Mouse (Mus musculus) CH12.LX (cell line): Measurements from ENCODE around the gene Nefh. TPM values are rescaled to one million over a fixed set of nuclear protein-coding genes. Genes with fewer than 3 reads are reported as not detected.

Source experiments
- DNase-seq: peaks from one replicate; pipeline ENCODE4 v3.0.0-alpha.2; 2013; ENCODE audit errors: extremely low read depth
- H3K27ac ChIP-seq: 2 replicates; pipeline ENCODE4 v1.5.1; 2012; ENCODE audit warnings: low read depth, mild to moderate bottlenecking, control low read depth, moderate library complexity; ENCODE audit not compliant: insufficient read depth
- H3K27me3 ChIP-seq: replicated peaks from 2 replicates; pipeline ENCODE3; 2012; ENCODE audit warnings: inconsistent platforms
- H3K36me3 ChIP-seq, 2 experiments: replicated peaks in 1 of 2; 2 replicates each; pipeline versions ENCODE3 to v1.6.1; 2012; ENCODE audit warnings: inconsistent platforms in 1 of 2, low read length in 1 of 2, mild to moderate bottlenecking in 1 of 2, mixed read lengths in 1 of 2, moderate library complexity in 1 of 2; ENCODE audit not compliant: control insufficient read depth in 1 of 2, insufficient read depth in 1 of 2
- H3K4me1 ChIP-seq, 2 experiments: 2 replicates each; pipeline ENCODE4 v1.6.1; 2012; ENCODE audit warnings: inconsistent platforms in 1 of 2, moderate library complexity in 1 of 2; ENCODE audit not compliant: insufficient read depth in 2 of 2, control insufficient read depth in 1 of 2
- H3K4me2 ChIP-seq: 2 replicates; pipeline ENCODE4 v1.6.1; 2012; ENCODE audit warnings: low read depth, mild to moderate bottlenecking, control low read depth; ENCODE audit not compliant: poor library complexity, insufficient read depth, severe bottlenecking
- H3K4me3 ChIP-seq, 3 experiments: fragments of 150-350 bp in 1 of 3; sonication (generic) in 1 of 3; replicated peaks in 1 of 3; 2 replicates each; pipeline versions ENCODE3 to v1.5.1; 2011 to 2012; ENCODE audit warnings: low read depth in 2 of 3, low read length in 2 of 3, mild to moderate bottlenecking in 2 of 3, moderate library complexity in 2 of 3, control low read depth in 1 of 3, improper control_type of control experiment in 1 of 3, inconsistent platforms in 1 of 3, mixed read lengths in 1 of 3; ENCODE audit not compliant: poor library complexity in 1 of 3
- H3K79me2 ChIP-seq: replicated peaks from 2 replicates; pipeline ENCODE4 v1.6.1; 2012; ENCODE audit warnings: mild to moderate bottlenecking, moderate library complexity; ENCODE audit not compliant: control insufficient read depth, poor library complexity, insufficient read depth, severe bottlenecking; ENCODE audit errors: extremely low read depth
- H3K9ac ChIP-seq: 2 replicates; pipeline ENCODE4 v1.6.1; 2012; ENCODE audit warnings: low read depth, mild to moderate bottlenecking, control low read depth, moderate library complexity; ENCODE audit not compliant: insufficient read depth
- H3K9me3 ChIP-seq: replicated peaks from 2 replicates; pipeline ENCODE3; 2012; ENCODE audit warnings: low read length, inconsistent platforms, mixed read lengths
- BHLHE40 ChIP-seq: IDR thresholded peaks from 2 replicates; pipeline ENCODE4 v1.6.1; 2011; ENCODE audit warnings: mild to moderate bottlenecking, low read depth, low read length, improper control_type of control experiment
- CHD1 ChIP-seq: IDR thresholded peaks from 2 replicates; pipeline ENCODE4 v1.6.1; 2012; ENCODE audit warnings: low read depth, low read length, improper control_type of control experiment, inconsistent platforms
- CHD2 ChIP-seq: IDR thresholded peaks from 2 replicates; pipeline ENCODE4 v1.6.1; 2011; ENCODE audit warnings: low read length, improper control_type of control experiment
- CTCF ChIP-seq, 2 experiments: IDR thresholded peaks in 1 of 2; conservative IDR thresholded peaks in 1 of 2; 2 replicates each; pipeline ENCODE4 v1.5.1; 2011 to 2012; ENCODE audit warnings: low read depth in 2 of 2, low read length in 2 of 2, improper control_type of control experiment in 1 of 2, inconsistent platforms in 1 of 2, mild to moderate bottlenecking in 1 of 2, moderate library complexity in 1 of 2
- ELF1 ChIP-seq: IDR thresholded peaks from 2 replicates; pipeline ENCODE4 v1.6.1; 2014; ENCODE audit warnings: low read depth, mild to moderate bottlenecking, inconsistent platforms, low read length, improper control_type of control experiment
- EP300 ChIP-seq: IDR thresholded peaks from 2 replicates; pipeline ENCODE4 v1.6.1; 2011; ENCODE audit warnings: low read length, improper control_type of control experiment
- ETS1 ChIP-seq: conservative IDR thresholded peaks from 2 replicates; pipeline ENCODE4 v1.6.1; 2012; ENCODE audit warnings: low read depth, mild to moderate bottlenecking, inconsistent platforms, low read length, improper control_type of control experiment, moderate library complexity
- GABPA ChIP-seq: IDR thresholded peaks from 2 replicates; pipeline ENCODE4 v1.6.1; 2012; ENCODE audit warnings: low read depth, low read length, improper control_type of control experiment, inconsistent platforms; ENCODE audit not compliant: insufficient replicate concordance
- IRF4 ChIP-seq: IDR thresholded peaks from 2 replicates; pipeline ENCODE4 v1.6.1; 2014; ENCODE audit warnings: low read depth, mild to moderate bottlenecking, inconsistent platforms, low read length, improper control_type of control experiment
- JUND ChIP-seq: conservative IDR thresholded peaks from 2 replicates; pipeline ENCODE4 v1.6.1; 2011; ENCODE audit warnings: low read depth, low read length, improper control_type of control experiment
- KAT2A ChIP-seq: IDR thresholded peaks from 2 replicates; pipeline ENCODE4 v1.6.1; 2012; ENCODE audit warnings: low read length, improper control_type of control experiment, inconsistent platforms; ENCODE audit not compliant: insufficient replicate concordance
- MAX ChIP-seq: IDR thresholded peaks from 2 replicates; pipeline ENCODE4 v1.6.1; 2011; ENCODE audit warnings: low read length, improper control_type of control experiment
- MAZ ChIP-seq: IDR thresholded peaks from 2 replicates; pipeline ENCODE4 v1.6.1; 2012; ENCODE audit warnings: low read depth, mild to moderate bottlenecking, inconsistent platforms, low read length, improper control_type of control experiment, moderate library complexity
- MYC ChIP-seq: IDR thresholded peaks from 2 replicates; pipeline ENCODE4 v1.6.1; 2011; ENCODE audit warnings: low read depth, mild to moderate bottlenecking, improper control_type of control experiment, low read length
- NRF1 ChIP-seq: IDR thresholded peaks from 2 replicates; pipeline ENCODE4 v1.6.1; 2014; ENCODE audit warnings: low read depth, mild to moderate bottlenecking, inconsistent platforms, low read length, improper control_type of control experiment, moderate library complexity
- PAX5 ChIP-seq: IDR thresholded peaks from 2 replicates; pipeline ENCODE4 v1.6.1; 2012; ENCODE audit warnings: low read length, inconsistent platforms, mixed read lengths
- POLR2A ChIP-seq: IDR thresholded peaks from 2 replicates; pipeline ENCODE4 v1.6.1; 2011; ENCODE audit warnings: low read depth, mild to moderate bottlenecking, improper control_type of control experiment, low read length
- POLR2AphosphoS2 ChIP-seq: IDR thresholded peaks from 2 replicates; pipeline ENCODE4 v1.6.1; 2011; ENCODE audit warnings: low read depth, low read length, improper control_type of control experiment
- RAD21 ChIP-seq: IDR thresholded peaks from 2 replicates; pipeline ENCODE4 v1.6.1; 2011; ENCODE audit warnings: low read depth, mild to moderate bottlenecking, low read length, improper control_type of control experiment, moderate library complexity
- RCOR1 ChIP-seq: conservative IDR thresholded peaks from 2 replicates; pipeline ENCODE4 v1.6.1; 2012; ENCODE audit warnings: low read depth, mild to moderate bottlenecking, inconsistent platforms, low read length, improper control_type of control experiment
- SIN3A ChIP-seq: IDR thresholded peaks from 2 replicates; pipeline ENCODE4 v1.6.1; 2012; ENCODE audit warnings: low read length, improper control_type of control experiment, inconsistent platforms
- SMC3 ChIP-seq: IDR thresholded peaks from 2 replicates; pipeline ENCODE4 v1.6.1; 2011; ENCODE audit warnings: low read depth, low read length, improper control_type of control experiment
- TBP ChIP-seq: conservative IDR thresholded peaks from 2 replicates; pipeline ENCODE4 v1.6.1; 2011; ENCODE audit warnings: low read depth, low read length, improper control_type of control experiment
- UBTF ChIP-seq: IDR thresholded peaks from 2 replicates; pipeline ENCODE4 v1.6.1; 2012; ENCODE audit warnings: low read depth, mild to moderate bottlenecking, inconsistent platforms, low read length, improper control_type of control experiment, moderate library complexity
- USF1 ChIP-seq: IDR thresholded peaks from 2 replicates; pipeline ENCODE4 v1.6.1; 2014; ENCODE audit warnings: low read depth, mild to moderate bottlenecking, inconsistent platforms, low read length, improper control_type of control experiment
- USF2 ChIP-seq: conservative IDR thresholded peaks from 2 replicates; pipeline ENCODE4 v1.6.1; 2011; ENCODE audit warnings: low read depth, low read length, improper control_type of control experiment
- ZC3H11A ChIP-seq: IDR thresholded peaks from 2 replicates; pipeline ENCODE4 v1.6.1; 2012; ENCODE audit warnings: low read depth, mild to moderate bottlenecking, inconsistent platforms, low read length, improper control_type of control experiment
- ZKSCAN1 ChIP-seq: IDR thresholded peaks from 2 replicates; pipeline ENCODE4 v1.6.1; 2012; ENCODE audit warnings: low read depth, inconsistent platforms, low read length, improper control_type of control experiment, borderline replicate concordance
- ZMIZ1 ChIP-seq: IDR thresholded peaks from 2 replicates; pipeline ENCODE4 v1.6.1; 2012; ENCODE audit warnings: low read depth, mild to moderate bottlenecking, inconsistent platforms, low read length, improper control_type of control experiment
- ZNF384 ChIP-seq: IDR thresholded peaks from 2 replicates; pipeline ENCODE4 v1.6.1; 2012; ENCODE audit warnings: low read depth, low read length, improper control_type of control experiment, inconsistent platforms
- dilution Hi-C: fragments of 300-500 bp; cut with MboI; formaldehyde crosslinking; loops from 2 replicates; pipeline ENCODE4 v1.14.3; 2020; ENCODE audit warnings: low sequenced_read_pairs; ENCODE audit not compliant: extremely low pct_unique_long_range_greater_than_20kb, extremely low pct_ligation_motif_present
- in situ Hi-C: fragments of 300-500 bp; cut with MboI; formaldehyde crosslinking; loops from 3 replicates; pipeline ENCODE4 v1.14.3; 2019; ENCODE audit warnings: low sequenced_read_pairs, low pct_ligation_motif_present, low pct_unique_long_range_greater_than_20kb, mixed read lengths
- polyA plus RNA-seq: library from polyadenylated mRNA; unstranded; fragments of >175 nt; gene quantifications from 2 replicates; pipeline ENCODE4 v1.2.1, GENCODE M21; 2012; ENCODE audit warnings: low read depth; ENCODE audit not compliant: insufficient read length
- total RNA-seq, 2 experiments: library from RNA; depleted of rRNA; stranded (reverse); fragments of 300-350 nt in 1 of 2; fragments of >200 nt in 1 of 2; gene quantifications; 2 replicates each; pipeline ENCODE4 v1.2.3; 2012 to 2014

Nefh gene
- total and polyA plus RNA-seq, 3 experiments: 0.06 TPM; not detected in 2

DNA sequence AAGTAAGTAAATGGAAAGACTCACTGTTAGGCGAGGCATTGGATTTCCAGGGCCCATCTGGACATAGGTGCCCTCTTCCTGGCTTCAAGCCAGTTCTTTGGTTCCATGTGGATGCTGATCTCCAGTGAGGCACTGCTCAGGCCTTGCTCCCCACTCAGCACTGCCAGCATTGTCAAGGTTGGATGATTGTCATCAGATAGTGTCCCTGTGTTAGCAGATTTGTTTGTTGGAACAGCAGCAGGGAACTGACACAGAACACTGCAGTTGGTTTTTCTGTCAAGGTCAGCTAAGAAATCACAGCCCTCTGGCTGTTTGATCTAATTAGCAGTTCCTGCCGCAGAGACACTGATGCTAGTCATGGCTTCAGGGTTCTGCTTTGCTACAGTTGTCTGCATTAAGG lies 26.6 kb downstream of the Nefh start:
- Histone ChIP-seq H3K4me3 (no peak overlapping the region), H3K4me2 (no peak overlapping the region), H3K9ac (no peak overlapping the region), H3K4me1 (no peaks in the 10 kb centered on the region), H3K79me2 (no peaks in the 10 kb centered on the region), H3K9me3 (no peaks in the 10 kb centered on the region), H3K27ac (no peak overlapping the region), H3K36me3 (peaks cover 84 to 98% of the 10 kb centered on the region in 2 experiments), H3K27me3 (no peaks in the 10 kb centered on the region)
- no peak for TF ChIP-seq ZKSCAN1
- TF ChIP-seq ZMIZ1: no peak
- no peak for TF ChIP-seq BHLHE40
- TF ChIP-seq POLR2A: no peak
- no peak for TF ChIP-seq POLR2AphosphoS2
- no peak for TF ChIP-seq RAD21
- TF ChIP-seq ZC3H11A: no peak
- TF ChIP-seq MAX: no peak
- no peak for DNase-seq
- dilution Hi-C loops (no loop called here), in situ Hi-C loops (no loop called here)

DNA sequence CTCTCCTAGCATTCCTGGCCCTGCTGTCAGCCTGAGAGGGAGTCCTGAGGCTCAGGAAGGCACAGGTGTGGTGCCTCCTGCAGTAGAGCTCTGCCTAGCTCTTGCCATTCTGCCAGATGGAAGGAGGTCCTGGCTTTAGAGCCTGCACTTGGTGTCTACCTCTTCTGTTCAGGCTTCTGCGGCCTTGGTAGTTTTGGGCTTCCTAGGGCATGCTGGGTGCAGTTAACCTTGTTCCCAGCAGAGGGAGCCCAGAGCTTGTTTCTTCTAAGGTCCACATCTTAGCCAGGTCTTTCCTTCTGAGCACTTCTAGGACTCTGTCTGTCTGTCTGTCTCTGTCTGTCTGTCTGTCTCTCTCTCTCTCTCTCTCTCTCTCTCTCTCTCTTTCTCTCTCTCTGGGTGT lies 31.8 kb downstream of the Nefh start:
- TF ChIP-seq MAZ: no peak
- no peak for TF ChIP-seq CHD1
- no peak for TF ChIP-seq USF2
- no peak for TF ChIP-seq SIN3A
- TF ChIP-seq ZMIZ1: no peak
- no peak for TF ChIP-seq GABPA
- no peak for TF ChIP-seq RCOR1
- TF ChIP-seq NRF1: no peak
- no peak for TF ChIP-seq IRF4
- no peak for TF ChIP-seq UBTF
- no peak for TF ChIP-seq TBP
- TF ChIP-seq RAD21: peak; percentile 51
- TF ChIP-seq KAT2A: no peak
- TF ChIP-seq JUND: no peak
- TF ChIP-seq SMC3: peak; percentile 79
- no peak for TF ChIP-seq CHD2
- no peak for TF ChIP-seq PAX5
- TF ChIP-seq ETS1: no peak
- no peak for TF ChIP-seq MYC
- TF ChIP-seq ZNF384: no peak
- TF ChIP-seq CTCF (conservative IDR thresholded peaks at IDR 0.05 in 1 of 2, IDR thresholded peaks at IDR 0.05 in 1 of 2; ENCODE audit: low read depth in 2 of 2, low read length in 2 of 2): peak; percentile 71 to 80
- TF ChIP-seq USF1: no peak
- TF ChIP-seq POLR2A: no peak
- TF ChIP-seq BHLHE40: no peak
- no peak for TF ChIP-seq EP300
- no peak for TF ChIP-seq ELF1
- no peak for TF ChIP-seq MAX
- no peak overlapping the region for H3K9ac ChIP-seq
- no peaks in the 10 kb centered on the region for H3K79me2 ChIP-seq
- H3K36me3 ChIP-seq: peaks cover 79 to 93% of the 10 kb centered on the region in 2 experiments
- dilution Hi-C loops (no loop called here), in situ Hi-C loops (loop anchor here (5.0 kb wide), 1 partner anchor 61 kb away; no protein-coding TSS in a partner anchor)
- no peaks in the 10 kb centered on the region for H3K4me1 ChIP-seq
- no peaks in the 10 kb centered on the region for H3K9me3 ChIP-seq
- H3K27ac ChIP-seq: no peak overlapping the region
- no peak overlapping the region for H3K4me2 ChIP-seq
- H3K4me3 ChIP-seq: no peak overlapping the region
- DNase-seq: peak; percentile 72
- no peaks in the 10 kb centered on the region for H3K27me3 ChIP-seq
